Mouse (Mus musculus): ENCODE data around the gene Cep57. TPM values are rescaled to one million over a fixed set of nuclear protein-coding genes. Genes with fewer than 3 reads are reported as not detected.

Cep57 gene
- polyA plus RNA-seq, 1 experiment from 2014 or later = 54.6 TPM

- no peaks in the 10 kb centered on the region for H3K27me3 ChIP-seq (replicated peaks)
- H3K9ac ChIP-seq = no peak overlapping the region
- no peak overlapping the region for H3K4me2 ChIP-seq (replicated peaks)
- no peak overlapping the region for H3K27ac ChIP-seq
- no peaks in the 10 kb centered on the region for H3K9me3 ChIP-seq
- H3K36me3 ChIP-seq = peaks cover 7% of the 10 kb centered on the region
- no peak for ATAC-seq
- no peak overlapping the region for H3K4me3 ChIP-seq (replicated peaks)
- H3K4me1 ChIP-seq (replicated peaks) = no peaks in the 10 kb centered on the region
- 96% methylated on average over 1 of the region's 1 CpGs for WGBS
Observed at GRCm38 (mm10) chr9:13781985-13782384, 44.9 kb downstream of the Cep57 start.

GRCm38 (mm10) chr9:13774732-13775131 is 52.2 kb downstream of the Cep57 start:
- Histone ChIP-seq H3K4me1 (replicated peaks) (no peaks in the 10 kb centered on the region), H3K4me3 (replicated peaks) (no peak overlapping the region), H3K27ac (no peak overlapping the region), H3K9me3 (no peaks in the 10 kb centered on the region), H3K4me2 (replicated peaks) (no peak overlapping the region), H3K27me3 (replicated peaks) (no peaks in the 10 kb centered on the region), H3K9ac (no peak overlapping the region), H3K36me3 (no peaks in the 10 kb centered on the region)
- ATAC-seq = no peak
- WGBS = 97% methylated on average over 1 of the region's 1 CpGs

- no peaks in the 10 kb centered on the region for H3K9me3 ChIP-seq
- no peaks in the 10 kb centered on the region for H3K36me3 ChIP-seq
- no peak overlapping the region for H3K4me2 ChIP-seq (replicated peaks)
- ATAC-seq = no peak
- WGBS = 83% methylated on average over 7 of the region's 7 CpGs
- no peak overlapping the region for H3K4me3 ChIP-seq (replicated peaks)
- no peak overlapping the region for H3K9ac ChIP-seq
- H3K4me1 ChIP-seq (replicated peaks) = no peaks in the 10 kb centered on the region
- no peak overlapping the region for H3K27ac ChIP-seq
- H3K27me3 ChIP-seq (replicated peaks) = no peaks in the 10 kb centered on the region
Observed at GRCm38 (mm10) chr9:13766570-13766969, 60.3 kb downstream of the Cep57 start.

- no peaks in the 10 kb centered on the region for H3K27me3 ChIP-seq (replicated peaks)
- H3K4me3 ChIP-seq (replicated peaks) = no peak overlapping the region
- ATAC-seq = no peak
- no peaks in the 10 kb centered on the region for H3K9me3 ChIP-seq
- 60% methylated on average over 2 of the region's 2 CpGs for whole genome bisulfite sequencing
- no peaks in the 10 kb centered on the region for H3K4me1 ChIP-seq (replicated peaks)
- H3K9ac ChIP-seq = no peak overlapping the region
- H3K36me3 ChIP-seq = no peaks in the 10 kb centered on the region
- H3K4me2 ChIP-seq (replicated peaks) = no peak overlapping the region
- H3K27ac ChIP-seq = no peak overlapping the region
Observed at GRCm38 (mm10) chr9:13765624-13766023, 61.3 kb downstream of the Cep57 start.

- no peak for ATAC-seq
- no peak overlapping the region for H3K4me2 ChIP-seq (replicated peaks)
- 91% methylated on average over 3 of the region's 3 CpGs for WGBS
Observed at GRCm38 (mm10) chr9:13760430-13760829, 66.5 kb downstream of the Cep57 start.

More at GRCm38 (mm10) chr9:13760430-13760829, 66.5 kb downstream of the Cep57 start:
- no peak overlapping the region for H3K4me3 ChIP-seq (replicated peaks)
- H3K36me3 ChIP-seq = 0 out of 2 replicates have a peak, but pooled peaks cover 4% of the 10 kb centered on the region
- no peak overlapping the region for H3K9ac ChIP-seq
- H3K27ac ChIP-seq = no peak overlapping the region
- no peaks in the 10 kb centered on the region for H3K27me3 ChIP-seq (replicated peaks)
- no peaks in the 10 kb centered on the region for H3K4me1 ChIP-seq (replicated peaks)
- H3K9me3 ChIP-seq = no peaks in the 10 kb centered on the region

Other genes with a start within 250 kb of the Cep57 start
- gene Mtmr2, start 78.7 kb downstream of the Cep57 start, polyA plus RNA-seq (2015; fragmentation: Nextera tagmentation; extraction: Ambion mirVana) = 68.0 and 73.8 TPM in 2 replicates
- gene Fam76b, start 609 bp upstream of the Cep57 start, polyA plus RNA-seq (2015; fragmentation: Nextera tagmentation; extraction: Ambion mirVana) = 19.2 and 20.0 TPM in 2 replicates